Mouse (Mus musculus) frontal cortex, postnatal 25 days (tissue): ENCODE measurements around the gene Ifit1bl1.
"Not testable (repeated sequence)": the region's sequence is repeated elsewhere in the genome, so short reads cannot be mapped to it uniquely, and the experiment has no call there.

ENCODE experiments used
- DNase-seq, 2 experiments: peaks; one replicate each; pipeline ENCODE4 v3.0.0; 2022; ENCODE audit warnings: low spot score in 2 of 2

The Ifit1bl1 gene

DNA sequence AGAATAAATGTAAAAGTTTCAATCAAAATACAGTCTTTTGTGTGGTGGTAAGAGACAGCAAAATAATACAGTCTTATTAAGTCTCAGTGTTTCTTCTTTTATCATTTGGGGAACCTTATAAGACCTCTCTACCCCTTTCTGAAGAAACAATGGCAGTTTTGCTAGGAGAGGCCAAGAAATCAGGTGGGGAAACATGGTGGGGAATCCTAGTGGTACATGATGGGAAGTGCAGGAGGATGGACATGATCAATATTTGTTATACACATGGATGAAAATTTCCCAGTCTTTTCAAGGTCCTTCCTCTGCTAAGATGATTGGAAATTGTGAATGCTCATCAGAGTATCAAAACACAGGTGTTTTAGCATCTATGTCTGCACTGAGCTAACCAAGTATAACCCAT, 12.8 kb downstream of the Ifit1bl1 start:
- no peak for DNase-seq

DNA sequence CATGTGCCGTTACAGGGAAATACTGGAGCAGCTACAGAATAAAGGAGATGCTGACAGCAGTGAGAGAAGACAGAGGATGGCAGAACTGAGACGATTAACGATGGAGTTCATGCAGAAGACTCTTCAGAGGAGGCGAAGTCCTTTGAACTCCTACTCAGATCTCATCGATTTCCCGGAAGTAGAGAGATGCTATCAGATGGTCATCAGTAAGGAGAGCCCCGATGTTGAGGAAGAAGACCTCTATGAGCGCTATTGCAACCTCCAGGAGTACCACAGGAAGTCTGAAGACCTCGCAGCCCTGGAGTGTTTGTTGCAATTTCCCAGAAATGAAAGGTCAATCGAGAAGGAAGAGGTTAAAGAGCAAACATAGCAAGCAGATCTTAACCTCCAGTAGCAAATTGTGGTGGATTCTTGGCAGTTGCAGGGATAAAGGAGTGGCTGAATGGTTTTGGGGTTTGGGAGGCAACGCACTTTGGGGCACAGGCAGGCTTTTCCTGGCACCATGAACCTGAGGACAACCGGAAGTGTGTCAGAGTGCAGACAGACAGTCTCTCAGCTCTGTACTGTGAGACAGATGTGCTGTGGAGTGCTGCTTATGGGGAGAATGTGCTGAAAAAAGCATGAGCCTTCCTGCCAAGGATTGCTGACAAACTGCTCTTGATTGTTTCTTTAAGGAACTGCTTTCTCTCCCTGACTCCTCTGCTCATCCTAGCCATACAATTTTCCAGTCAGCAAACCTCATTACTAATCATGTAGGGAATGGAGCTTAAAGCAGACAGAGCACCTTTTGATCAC, 13.7 kb downstream of the Ifit1bl1 start:
- not testable (repeated sequence) for DNase-seq

DNA sequence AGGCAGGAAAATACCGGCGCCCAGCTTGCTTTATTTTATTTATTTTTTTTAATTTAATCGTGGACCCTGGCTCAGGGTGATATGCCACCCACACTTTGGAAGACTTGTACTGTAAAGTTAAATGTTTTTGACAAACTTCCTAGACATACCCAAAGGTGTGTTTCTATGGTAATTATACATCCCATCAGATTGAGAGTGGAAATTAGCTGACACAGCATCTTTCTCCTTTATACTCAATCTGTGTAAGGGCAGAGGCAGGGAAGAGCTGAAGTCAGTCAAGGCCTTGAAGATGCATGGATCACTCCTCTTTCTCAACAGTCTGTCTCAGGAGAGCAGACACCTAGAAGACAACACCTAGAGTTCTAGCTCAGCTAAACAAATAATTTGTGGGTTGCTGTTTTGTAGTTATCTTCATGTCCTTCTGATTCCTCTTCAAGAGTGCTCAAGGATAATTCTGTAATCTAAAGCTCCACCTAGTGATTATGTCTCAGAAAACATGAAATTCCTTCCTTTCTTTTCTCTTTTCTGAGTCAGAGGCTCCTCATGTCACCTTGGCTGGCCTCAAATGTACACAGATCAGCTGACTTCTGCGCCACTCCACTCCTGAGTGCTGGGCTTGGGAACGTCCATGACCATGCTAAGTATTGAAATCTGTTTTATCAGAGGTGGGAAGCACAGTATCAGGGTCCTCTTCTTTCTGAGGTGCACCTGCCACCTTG, 15.9 kb downstream of the Ifit1bl1 start:
- DNase-seq: not testable (repeated sequence)

DNA sequence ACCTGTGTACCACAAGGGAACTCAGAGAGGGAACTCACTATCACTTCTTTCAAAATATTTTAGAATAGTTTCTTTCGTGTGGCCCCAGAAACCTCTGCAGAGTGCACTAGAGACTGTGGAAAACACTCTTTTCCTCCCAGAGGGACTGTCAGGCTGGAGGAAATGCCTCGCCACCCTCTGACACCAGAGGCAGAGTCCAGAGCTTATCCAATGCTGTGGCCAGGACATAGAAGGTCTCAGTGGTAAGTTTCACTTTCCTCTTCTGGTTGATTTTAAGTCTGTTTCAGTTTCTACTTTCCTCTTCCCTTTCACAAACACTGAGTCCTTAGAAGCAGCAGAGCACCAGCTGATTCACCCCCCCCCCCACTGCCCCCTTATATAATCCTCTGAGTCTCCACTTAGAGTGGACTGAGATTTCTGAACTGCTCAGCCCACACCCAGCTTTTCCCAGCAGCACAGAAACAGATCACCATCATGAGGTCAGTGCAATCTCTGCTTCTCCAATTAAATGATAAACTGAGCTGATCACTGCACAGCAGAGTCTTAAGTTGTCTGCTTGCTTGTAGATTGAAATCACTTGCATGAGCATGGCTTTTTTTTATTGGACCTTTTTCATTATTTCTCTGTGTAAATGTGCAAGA, 18.5 kb downstream of the Ifit1bl1 start, which contains the start of gene Ifit3:
Gene Ifit3, plus strand, starts transcription at position 406 of the 641 bp plus-strand sequence.
- not testable (repeated sequence) for DNase-seq

DNA sequence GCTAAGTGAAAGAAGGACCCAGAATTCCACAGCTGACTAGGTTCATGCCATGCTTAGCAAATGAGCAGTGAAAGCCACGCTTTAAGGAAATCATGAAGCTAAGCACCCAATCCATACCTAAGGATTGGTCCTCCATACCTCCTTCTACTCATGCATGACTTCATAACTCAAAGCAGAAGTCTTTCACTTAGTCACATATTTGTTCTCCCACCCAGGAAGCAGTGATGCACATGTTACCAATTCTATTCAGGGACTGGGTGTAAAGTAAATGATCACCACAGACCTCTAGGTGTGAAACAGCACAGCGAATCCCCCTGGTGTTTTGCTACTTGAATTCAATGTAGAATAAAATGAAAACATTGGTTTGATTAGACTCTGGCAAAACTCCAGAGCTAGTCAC, 19.1 kb downstream of the Ifit1bl1 start:
- not testable (repeated sequence) for DNase-seq

DNA sequence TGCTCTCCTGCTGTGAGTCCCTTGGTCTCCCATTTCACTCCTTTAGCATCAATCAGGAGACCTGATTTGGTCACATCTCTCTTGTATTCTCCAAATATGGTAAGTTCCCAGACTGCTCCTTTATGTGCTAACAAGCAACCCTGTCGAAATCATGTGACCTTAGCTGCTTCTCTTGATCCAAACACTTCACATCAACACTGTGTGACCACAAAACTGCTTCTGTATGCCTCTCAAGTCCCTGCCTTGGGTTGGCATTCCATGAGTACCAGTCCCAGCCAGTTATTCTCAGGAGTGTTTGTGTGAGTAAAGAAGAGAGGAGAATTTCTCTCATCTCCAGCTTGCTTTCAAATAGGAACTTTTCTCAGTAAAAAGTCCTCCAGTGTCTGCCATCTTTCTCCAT, 24.6 kb downstream of the Ifit1bl1 start:
- no peak for DNase-seq

DNA sequence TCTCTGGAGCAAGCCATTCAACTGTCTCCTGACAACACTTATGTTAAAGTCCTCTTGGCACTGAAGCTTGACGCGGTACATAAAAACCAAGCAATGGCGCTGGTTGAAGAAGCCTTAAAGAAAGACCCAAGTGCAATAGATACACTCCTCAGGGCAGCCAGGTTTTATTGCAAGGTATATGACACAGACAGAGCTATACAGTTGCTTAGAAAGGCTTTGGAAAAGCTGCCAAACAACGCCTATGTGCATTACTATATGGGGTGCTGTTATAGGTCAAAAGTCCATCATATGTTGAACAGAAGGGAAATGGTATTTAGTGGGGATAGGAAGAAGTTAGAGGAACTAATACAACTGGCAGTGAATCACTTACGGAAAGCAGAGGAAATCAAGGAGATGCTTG, 28.1 kb downstream of the Ifit1bl1 start:
- DNase-seq: no peak

DNA sequence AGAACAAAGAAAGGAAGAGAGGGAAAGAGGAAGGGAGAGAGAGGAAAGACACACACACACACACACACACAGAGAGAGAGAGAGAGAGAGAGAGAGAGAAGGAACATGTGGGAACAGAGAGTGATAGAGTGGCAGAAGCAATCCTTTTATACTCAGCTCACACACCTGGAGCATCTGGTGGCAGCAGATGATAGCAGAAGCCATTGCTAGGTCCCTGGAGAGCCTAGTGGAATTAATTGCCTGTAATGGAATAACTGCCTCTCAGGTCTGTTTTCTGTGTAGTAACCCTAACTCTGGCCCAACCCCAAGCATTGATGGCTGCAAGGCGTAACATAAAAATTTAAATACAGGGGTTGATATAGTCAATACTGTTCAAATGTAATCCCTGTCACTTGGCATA, 30.7 kb downstream of the Ifit1bl1 start:
- no peak for DNase-seq

DNA sequence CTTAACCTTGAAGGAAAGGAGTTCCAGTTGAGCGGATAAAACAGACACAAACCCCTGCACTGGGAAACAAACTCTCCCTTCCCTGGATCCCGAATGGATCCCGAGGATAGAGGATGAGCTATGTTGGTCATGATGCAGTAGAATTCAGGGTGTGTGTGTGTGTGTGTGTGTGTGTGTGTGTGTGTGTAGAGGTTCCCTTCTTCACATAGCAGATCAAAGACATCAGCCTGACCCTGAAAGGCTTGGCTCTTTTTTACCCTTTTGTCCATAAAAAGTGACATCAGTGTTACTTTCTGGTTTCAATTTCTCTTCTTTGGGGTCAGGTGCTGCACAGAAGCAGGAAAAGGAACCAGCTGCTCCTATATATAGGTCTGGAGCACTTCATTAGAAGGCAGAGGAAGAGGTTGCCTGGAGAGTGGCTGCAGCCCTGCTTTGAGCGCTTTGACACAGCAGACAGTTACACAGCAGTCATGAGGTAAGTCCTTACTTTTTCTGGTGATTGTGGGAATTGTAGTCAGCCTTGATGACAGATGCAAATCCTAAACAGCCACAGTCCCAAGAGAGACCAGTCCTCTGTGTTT, 31.8 kb downstream of the Ifit1bl1 start:
- no peak for DNase-seq

DNA sequence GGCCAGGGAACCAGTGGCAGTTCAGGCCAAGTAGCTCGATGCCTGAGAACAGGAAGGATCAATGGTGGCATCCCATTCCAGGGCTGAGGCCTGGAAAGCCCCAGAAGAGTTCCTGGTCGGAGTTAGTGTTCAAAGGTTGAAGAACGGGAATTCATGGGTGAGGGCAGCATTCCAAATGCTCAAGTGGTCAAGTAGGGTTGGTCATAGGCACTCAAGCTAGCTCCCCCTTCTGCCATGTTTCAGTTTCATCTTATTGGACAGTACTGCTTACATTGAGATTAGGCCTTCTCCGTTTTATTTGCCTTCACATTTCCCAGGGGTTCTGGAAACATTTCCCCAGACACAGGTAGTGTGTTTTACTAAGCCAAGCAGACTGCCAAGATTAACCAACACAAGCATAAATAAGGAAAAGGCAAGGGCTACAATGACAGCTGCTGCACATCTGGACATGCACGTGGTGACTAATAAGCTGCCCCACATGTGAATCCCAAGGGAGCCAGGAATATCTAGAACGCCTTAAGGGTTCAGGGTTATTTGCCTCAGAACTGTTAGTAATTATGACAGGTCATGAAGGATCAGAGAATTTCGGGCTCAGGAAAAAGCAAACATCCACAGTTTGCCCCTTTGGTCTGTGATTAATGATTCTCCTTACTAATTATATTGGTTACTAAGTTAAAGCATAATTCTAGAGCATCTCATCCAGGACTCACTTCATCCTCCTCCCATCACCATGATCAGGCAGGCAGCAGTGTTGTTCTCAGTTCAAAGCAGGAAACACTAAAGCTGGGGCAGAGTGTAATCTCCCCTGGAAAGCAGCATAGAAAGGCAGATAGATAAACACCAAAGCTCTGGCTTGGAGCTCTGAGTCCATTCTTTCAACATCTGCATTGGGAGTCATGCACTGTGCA, 32.5 kb downstream of the Ifit1bl1 start:
- no peak for DNase-seq

DNA sequence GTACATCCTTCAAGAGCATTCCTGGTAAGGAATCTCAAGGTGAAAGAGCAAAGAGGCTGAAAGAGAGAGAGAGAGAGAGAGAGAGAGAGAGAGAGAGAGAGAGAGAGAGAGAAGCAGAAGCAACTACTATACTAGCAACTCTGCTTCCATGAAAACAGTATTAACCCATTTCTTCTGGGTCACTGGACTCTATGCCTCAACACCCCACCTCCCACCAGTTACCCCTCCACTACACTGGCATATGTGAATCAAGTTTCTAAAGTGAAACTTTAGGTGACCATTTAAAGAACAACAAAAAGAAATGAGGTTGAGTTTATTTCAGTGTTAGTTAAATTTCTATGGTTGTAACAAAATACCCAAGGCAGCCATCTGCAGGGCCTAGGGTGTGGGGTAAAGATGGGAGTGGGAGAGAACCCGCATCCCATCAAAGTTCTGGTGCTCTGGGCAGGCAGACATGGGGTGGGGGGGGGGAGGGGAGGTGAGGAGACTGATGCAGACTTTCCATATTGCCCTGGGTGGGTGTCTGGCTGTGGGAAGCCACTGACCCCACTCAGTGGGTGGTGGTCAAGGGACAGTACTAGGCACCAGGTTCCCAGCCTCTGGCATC, 35.5 kb downstream of the Ifit1bl1 start:
- no peak for DNase-seq

DNA sequence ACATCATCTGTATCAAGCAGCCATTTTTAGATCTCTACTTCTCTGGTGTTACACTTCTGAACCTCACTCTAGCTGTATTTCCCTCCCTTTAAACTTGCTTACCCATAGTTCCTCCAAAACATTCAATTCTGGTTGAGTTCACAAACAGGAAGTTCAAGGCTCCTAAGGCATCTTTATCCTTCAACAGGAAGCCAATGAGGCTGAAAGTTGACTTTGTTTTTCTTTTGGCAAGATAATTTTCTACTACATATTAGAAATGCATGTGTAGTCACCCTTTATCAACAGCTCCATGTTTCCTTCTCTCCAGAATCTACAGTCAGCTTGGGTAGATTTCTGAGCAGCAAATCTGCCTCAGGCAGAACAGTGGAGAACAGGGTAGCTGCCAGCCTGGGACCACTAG, 39.2 kb downstream of the Ifit1bl1 start:
- DNase-seq: no peak

DNA sequence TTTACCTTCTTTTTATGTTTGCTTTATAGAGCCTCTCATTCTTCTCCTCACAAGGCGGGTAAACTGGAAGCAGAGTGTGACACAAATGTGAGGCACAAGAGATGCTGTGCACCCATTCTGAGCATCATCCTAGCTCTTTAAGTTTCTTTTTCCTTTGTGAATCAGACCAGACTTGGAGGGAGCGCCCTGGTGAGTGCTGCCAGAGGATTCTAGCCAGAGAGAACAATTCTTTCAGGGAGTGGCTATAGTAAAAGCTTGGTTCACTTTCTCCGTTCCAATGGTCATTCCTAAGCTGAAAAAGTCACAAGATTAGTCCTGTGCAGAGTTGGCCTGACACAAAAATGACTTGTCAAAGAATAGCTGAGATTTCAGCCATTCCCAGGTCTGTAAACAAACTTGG, 45.1 kb downstream of the Ifit1bl1 start:
- DNase-seq: no peak

DNA sequence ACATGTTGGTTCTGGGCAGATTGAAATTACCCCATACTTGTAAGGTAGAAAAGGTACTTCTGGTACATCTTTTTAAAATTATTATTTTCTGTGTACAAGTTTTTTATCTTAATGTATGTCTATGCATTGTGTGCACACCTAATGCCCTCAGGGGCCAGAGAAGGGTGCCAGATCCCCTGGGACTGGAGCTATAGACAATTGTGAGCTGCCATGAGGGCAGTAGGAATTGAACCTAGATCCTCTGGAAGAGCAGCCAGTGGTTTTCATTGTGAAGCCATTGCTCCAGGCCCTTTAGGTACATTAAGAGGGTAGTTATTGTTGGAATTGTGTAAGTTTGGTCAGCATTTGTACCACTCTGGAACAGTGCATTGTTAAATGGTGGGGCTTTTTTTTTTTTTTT, 47.7 kb downstream of the Ifit1bl1 start:
- DNase-seq: no peak

DNA sequence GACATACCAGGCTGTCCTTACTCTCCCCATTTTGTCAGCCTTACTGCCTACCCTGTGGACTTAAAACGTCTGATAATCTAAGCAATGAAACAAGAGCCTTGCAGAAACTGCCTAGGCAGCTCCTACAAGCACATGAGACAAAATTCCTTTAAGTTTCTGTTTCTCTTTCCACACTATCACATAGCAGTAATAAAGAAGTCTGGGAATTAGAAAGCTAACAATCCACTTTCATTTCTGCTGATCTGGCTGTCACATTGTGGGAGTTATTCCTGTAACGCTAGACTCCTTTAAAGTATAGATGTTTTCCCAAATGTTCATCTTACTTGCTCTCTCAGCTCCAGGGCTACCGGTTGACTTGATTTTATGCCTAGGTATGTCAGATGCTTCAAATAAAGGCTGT, 48.2 kb downstream of the Ifit1bl1 start:
- no peak for DNase-seq

DNA sequence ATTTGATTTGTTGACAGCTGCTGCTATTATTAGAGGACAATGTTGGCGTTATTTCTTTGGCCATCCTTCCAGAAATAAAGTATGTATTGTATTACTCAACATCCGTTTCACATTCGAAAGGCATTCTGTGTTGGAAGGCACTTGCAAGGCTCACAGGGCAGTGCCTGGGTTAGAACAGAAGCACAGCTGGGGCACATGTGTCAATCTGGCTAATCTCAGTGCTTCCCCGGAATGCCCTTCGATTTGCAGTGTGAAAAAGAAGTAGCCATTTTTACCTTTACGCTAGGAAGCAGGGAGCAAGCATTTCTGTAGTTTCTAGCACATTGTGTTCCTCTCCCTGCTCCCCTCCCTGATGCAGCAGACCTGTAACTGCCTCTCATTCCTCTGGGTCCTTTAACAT, 48.7 kb downstream of the Ifit1bl1 start:
- no peak for DNase-seq

DNA sequence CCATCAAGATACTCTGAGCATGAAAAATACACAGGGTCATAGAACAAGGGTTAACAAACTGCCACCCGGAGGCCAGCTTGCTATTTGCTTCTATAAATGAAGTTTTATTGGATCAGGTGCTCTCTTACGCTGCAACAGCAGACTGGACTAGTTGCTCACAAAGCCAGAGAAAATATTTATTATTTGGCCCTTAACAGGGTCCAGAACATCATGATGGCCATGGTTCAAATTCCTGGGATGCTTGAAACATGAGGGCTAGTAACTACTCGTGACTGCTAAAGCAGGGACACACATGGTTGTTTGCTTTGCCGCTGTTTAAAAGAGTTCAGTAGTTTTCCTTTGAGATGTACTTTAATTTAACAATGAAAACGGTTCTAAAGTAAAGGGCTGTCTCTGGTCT, 49.8 kb downstream of the Ifit1bl1 start:
- DNase-seq: no peak

DNA sequence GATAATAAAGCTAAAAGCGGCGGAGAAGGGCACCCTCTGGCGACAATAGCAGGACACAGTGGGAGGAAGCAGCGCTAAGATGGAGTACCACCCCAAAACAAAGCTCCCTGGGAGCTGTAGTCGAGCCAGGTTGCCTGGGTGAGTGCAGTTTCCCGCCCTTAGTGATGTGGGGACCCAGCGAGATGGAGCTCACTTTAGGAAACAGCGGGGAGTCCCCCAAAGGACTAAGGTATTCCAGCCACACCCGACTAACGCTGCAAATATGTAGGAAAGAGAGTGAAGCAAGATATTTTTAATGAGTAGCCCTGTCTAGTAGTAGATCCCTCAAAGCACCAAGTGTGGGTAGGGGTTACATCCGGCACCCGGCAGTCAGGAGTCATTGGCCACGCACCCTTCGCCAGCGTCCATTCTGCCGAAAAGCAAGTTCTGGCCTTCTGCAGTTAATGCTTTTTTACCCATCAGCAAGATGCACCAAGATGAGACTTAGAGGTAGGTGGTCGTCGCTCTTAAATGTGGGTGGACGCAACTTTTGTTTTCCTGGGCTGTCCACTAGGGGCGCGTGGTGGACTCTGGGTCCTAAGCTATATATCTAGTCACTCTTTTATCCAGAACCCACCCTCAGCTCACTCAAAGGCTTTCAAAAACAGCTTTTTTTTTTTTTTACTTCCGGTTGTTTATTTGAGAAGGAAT, 51.1 kb downstream of the Ifit1bl1 start, which contains the start of gene Ifit2:
Gene Ifit2, plus strand, starts transcription at position 161 of the 690 bp plus-strand sequence.
- peak; percentile 38 to 47 for DNase-seq

DNA sequence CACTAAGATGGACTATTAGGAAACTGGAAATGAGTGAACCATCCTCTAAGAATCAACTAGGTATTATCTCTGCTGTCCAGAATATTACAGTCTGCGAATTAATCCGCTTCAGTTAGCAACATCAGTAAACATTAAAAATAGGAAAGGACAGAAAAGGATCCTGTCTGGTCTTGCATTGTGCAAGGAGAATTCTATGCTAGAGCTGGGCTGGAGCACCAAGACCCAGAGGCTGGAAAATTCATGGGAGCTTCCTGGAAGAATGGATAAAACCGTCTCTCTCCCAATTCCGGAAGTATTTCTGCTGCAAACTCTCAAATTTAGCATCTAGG, 51.6 kb downstream of the Ifit1bl1 start:
- no peak for DNase-seq

DNA sequence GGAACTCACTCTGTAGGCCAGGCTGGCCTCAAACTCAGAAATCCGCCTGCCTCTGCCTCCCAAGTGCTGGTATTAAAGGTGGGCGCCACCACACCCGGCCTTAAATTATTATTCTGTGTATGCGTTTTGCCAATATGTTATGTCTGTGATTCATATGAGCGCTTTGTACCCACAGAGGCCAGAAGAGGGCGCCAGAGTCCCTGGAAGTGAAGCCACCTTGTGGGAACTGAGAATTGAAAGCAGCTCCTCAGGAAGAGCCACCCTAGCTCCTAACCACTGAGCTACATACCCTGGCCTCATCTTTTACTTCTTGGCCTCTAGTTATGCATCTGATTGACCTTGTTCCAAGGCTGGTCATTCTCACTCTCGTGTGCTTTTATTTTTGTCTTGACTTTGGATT, 53.8 kb downstream of the Ifit1bl1 start:
- DNase-seq: peak; percentile 73
